Mouse (Mus musculus): ENCODE measurements at regions not wholly inside any gene's neighbourhood (a gene's known extent, or its start where the extent isn't known, plus 50 kb on each side); places are given as distances from the start of the nearest gene placed in this dataset.

DNA sequence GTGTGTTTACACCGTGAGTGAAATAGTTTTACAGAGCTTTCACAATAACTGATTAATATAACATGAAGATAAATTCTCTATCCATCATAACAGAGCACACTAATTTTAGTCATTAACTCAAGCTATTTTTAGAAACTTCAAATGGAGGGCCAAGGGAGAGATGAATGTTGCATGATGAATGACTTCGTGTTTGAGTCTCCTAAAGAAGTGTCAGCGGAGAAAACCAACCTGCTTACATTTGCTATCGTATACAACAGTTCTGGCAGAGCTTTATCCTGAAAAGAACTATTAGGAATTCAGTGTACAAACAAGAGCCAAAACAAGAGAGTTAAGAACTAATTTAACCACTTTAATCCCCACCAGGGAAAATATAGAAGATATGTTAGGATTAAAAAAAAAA lies 526.9 kb downstream of the Zpld1 start:
- DNase-seq = peak; percentile 46

DNA sequence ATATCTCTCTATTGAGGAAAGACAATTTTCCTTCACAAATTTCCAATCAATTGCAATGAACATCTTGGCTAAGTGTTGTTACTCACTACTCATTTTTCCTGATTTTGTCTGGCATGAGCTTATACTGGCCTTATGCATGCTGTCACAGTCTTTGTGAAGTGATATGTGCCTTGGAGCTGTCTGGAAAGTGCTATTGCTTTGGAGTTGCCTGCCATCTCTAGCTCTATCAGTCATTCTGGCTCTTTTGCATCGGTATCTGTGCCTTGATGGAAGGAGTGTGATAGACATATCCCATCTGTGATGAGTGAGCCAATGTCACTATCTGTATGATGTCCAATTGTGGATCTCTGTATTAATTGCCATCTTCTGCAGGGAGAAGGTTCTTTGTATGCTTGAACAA lies 553.6 kb downstream of the Zpld1 start:
- DNase-seq = no peak

- DNase-seq = no peak
Observed at GRCm38 (mm10) chr16:54733516-54733915, 564.3 kb downstream of the Zpld1 start.

DNA sequence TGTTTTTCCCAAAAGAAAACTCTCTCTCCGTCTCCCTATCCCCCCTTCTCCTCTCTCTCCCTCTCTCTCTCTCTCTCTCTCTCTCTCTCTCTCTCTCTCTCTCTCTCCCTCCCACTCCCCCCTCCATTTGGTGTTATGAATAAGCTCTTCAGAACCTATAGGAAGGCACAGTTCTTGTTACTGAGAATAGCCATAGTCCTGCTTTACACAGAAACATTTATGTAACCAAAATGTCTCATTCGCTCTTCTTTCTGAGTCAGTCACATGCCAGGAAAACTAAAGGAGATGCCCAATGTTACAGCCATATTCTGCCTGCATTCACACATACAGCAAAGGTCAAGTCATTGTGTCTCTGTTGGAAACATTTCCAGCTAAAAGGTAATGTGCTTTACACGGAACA lies 589.9 kb downstream of the Zpld1 start:
- no peak for DNase-seq

- DNase-seq = no peak
Observed at GRCm38 (mm10) chr16:54682815-54683214, 615.0 kb downstream of the Zpld1 start.

DNA sequence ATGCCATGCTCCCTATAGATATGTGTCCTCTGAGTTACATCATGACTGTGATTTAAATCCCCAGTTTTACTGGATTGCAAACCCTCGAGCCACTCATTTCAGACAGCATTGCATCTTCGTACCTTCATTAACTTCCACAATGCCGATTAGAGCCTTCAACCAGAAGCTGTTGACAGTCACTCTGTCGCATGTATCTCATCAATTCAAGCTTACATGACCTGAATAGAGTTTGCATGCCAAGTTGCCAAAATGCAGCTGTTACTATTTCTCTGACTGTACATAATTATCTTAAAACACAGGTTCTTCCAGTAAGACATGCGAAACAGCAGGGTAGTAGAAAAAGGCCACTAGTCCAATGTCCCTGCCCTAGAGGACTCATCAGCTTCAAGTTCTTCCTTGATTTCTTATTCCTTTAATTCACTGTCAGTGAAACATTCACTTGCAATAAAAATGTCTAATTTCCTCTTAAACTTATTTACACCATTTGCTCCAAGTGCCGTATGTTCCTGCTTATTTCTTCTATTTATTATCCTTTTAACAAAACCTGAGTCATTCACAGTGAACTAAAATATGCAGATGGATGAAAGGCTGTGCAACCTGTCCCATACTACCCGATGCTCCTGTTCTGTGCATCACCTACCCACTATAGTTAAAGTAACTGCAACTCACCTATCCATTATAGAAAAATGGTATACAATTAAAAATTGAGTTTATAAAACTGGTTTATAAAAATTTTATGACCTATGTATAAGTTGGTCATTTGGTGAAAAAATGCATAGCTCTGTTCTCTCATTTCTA lies 648.9 kb downstream of the Zpld1 start:
- DNase-seq = no peak

GRCm38 (mm10) chr16:54647821-54648220 lies 650.0 kb downstream of the Zpld1 start:
- no peak for DNase-seq

DNA sequence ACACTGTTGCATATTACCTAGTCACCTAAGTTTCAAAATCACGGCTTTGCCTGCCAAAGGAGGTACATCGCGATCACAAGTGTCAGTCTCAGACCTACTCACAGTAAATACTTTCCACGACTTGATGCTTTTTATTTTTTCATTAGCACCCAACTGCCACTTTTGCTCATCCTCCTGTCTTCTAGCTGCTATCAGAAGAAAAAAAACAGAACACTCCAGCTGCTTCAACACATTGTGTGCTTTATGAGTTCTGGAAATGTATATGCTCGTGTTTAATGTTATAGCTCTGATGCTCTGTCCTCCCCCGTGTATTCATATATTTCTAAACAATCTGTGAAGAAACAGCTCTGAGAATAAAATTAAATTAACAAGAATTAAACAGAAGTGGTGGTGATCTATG lies 651.5 kb downstream of the Zpld1 start:
- DNase-seq = no peak

GRCm38 (mm10) chr16:54629183-54629582 lies 668.6 kb downstream of the Zpld1 start:
- no peak for DNase-seq

DNA sequence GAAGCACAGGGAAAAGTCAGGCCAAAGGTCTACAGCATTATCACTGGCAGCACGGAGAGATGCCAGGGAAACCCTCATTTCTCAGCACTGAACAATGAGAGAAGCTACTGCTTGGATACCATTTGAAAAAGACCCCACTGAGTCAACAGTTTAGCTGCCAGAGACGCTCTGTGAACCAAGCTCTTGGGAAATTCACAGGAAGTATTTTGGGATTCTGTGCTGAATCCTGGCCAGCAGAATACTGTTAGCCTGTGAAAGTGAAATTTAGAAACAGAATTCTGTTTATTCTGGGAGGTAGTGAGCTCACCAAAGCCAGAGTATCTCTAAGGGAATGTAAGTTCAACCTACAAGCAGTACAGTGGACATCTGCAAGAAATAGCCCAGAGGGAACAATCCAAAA lies 705.1 kb downstream of the Zpld1 start:
- DNase-seq = no peak
